Mouse (Mus musculus): ENCODE data around the gene Ooep. TPM values are rescaled to one million over a fixed set of nuclear protein-coding genes. Genes with fewer than 3 reads are reported as not detected.

The Ooep gene
- total and polyA plus RNA-seq, 3 experiments: not detected

Other genes starting within 250 kb of the Ooep start
- 5.0 and 6.4 TPM in 2 replicates for gene Gsta4, start 196.0 kb downstream of the Ooep start, total RNA-seq (2012; rRNA removed)
- 1 to 10 TPM in 1 of 2 experiments, not detected in 1; 9.8 TPM for gene Gsta4, start 196.0 kb downstream of the Ooep start, polyA plus RNA-seq (2012; ENCODE audit: insufficient read depth in 1 of 2, insufficient read length in 2 of 2, low read depth in 1 of 2, low replicate concordance in 2 of 2, missing spikeins in 1 of 2)
- not detected in 2 replicates for gene Gsta1, start 148.1 kb downstream of the Ooep start, total RNA-seq (2012; rRNA removed)
- not detected for gene Gsta1, start 148.1 kb downstream of the Ooep start, polyA plus RNA-seq (2012; ENCODE audit: insufficient read depth in 1 of 2, insufficient read length in 2 of 2, low read depth in 1 of 2, low replicate concordance in 2 of 2, missing spikeins in 1 of 2)
- gene Gm3776, start 121.6 kb downstream of the Ooep start, total RNA-seq (2012; rRNA removed): not detected in 2 replicates
- gene Gm3776, start 121.6 kb downstream of the Ooep start, polyA plus RNA-seq (2012; ENCODE audit: insufficient read depth in 1 of 2, insufficient read length in 2 of 2, low read depth in 1 of 2, low replicate concordance in 2 of 2, missing spikeins in 1 of 2): not detected
- not detected in 2 replicates for gene Gm10639, start 88.8 kb downstream of the Ooep start, total RNA-seq (2012; rRNA removed)
- gene Gm10639, start 88.8 kb downstream of the Ooep start, polyA plus RNA-seq (2012; ENCODE audit: insufficient read depth in 1 of 2, insufficient read length in 2 of 2, low read depth in 1 of 2, low replicate concordance in 2 of 2, missing spikeins in 1 of 2): not detected
- not detected in 2 replicates for gene Omt2a, start 63.9 kb downstream of the Ooep start, total RNA-seq (2012; rRNA removed)
- not detected for gene Omt2a, start 63.9 kb downstream of the Ooep start, polyA plus RNA-seq (2012; ENCODE audit: insufficient read depth in 1 of 2, insufficient read length in 2 of 2, low read depth in 1 of 2, low replicate concordance in 2 of 2, missing spikeins in 1 of 2)
- not detected in 2 replicates for gene Omt2b, start 51.1 kb downstream of the Ooep start, total RNA-seq (2012; rRNA removed)
- gene Omt2b, start 51.1 kb downstream of the Ooep start, polyA plus RNA-seq (2012; ENCODE audit: insufficient read depth in 1 of 2, insufficient read length in 2 of 2, low read depth in 1 of 2, low replicate concordance in 2 of 2, missing spikeins in 1 of 2): not detected
- not detected in 2 replicates for gene Gsta2, start 22.9 kb downstream of the Ooep start, total RNA-seq (2012; rRNA removed)
- not detected for gene Gsta2, start 22.9 kb downstream of the Ooep start, polyA plus RNA-seq (2012; ENCODE audit: insufficient read depth in 1 of 2, insufficient read length in 2 of 2, low read depth in 1 of 2, low replicate concordance in 2 of 2, missing spikeins in 1 of 2)
- not detected in 2 replicates for gene Dppa5a, start 10.5 kb downstream of the Ooep start, total RNA-seq (2012; rRNA removed)
- gene Dppa5a, start 10.5 kb downstream of the Ooep start, polyA plus RNA-seq (2012; ENCODE audit: insufficient read depth in 1 of 2, insufficient read length in 2 of 2, low read depth in 1 of 2, low replicate concordance in 2 of 2, missing spikeins in 1 of 2): under 1 TPM in 1 of 2 experiments, not detected in 1; 0.19 TPM
- 4.7 and 5.5 TPM in 2 replicates for gene Ddx43, start 17.1 kb upstream of the Ooep start, total RNA-seq (2012; rRNA removed)
- 1 to 10 TPM in 1 of 2 experiments, not detected in 1; 7.2 TPM for gene Ddx43, start 17.1 kb upstream of the Ooep start, polyA plus RNA-seq (2012; ENCODE audit: insufficient read depth in 1 of 2, insufficient read length in 2 of 2, low read depth in 1 of 2, low replicate concordance in 2 of 2, missing spikeins in 1 of 2)
- gene Cgas, start 64.5 kb upstream of the Ooep start, total RNA-seq (2012; rRNA removed): 12.9 and 19.0 TPM in 2 replicates
- gene Cgas, start 64.5 kb upstream of the Ooep start, polyA plus RNA-seq (2012; ENCODE audit: insufficient read depth in 1 of 2, insufficient read length in 2 of 2, low read depth in 1 of 2, low replicate concordance in 2 of 2, missing spikeins in 1 of 2): 10 to 100 TPM in 1 of 2 experiments, not detected in 1; 20.9 TPM
- gene Mto1, start 69.5 kb upstream of the Ooep start, total RNA-seq (2012; rRNA removed): 28.7 and 32.3 TPM in 2 replicates
- 10 to 100 TPM in 1 of 2 experiments, not detected in 1; 27.7 TPM for gene Mto1, start 69.5 kb upstream of the Ooep start, polyA plus RNA-seq (2012; ENCODE audit: insufficient read depth in 1 of 2, insufficient read length in 2 of 2, low read depth in 1 of 2, low replicate concordance in 2 of 2, missing spikeins in 1 of 2)
- gene Gm17324, start 70.1 kb upstream of the Ooep start, total RNA-seq (2012; rRNA removed): 1.0 and 1.8 TPM in 2 replicates
- under 1 TPM in 1 of 2 experiments, not detected in 1; 0.36 TPM for gene Gm17324, start 70.1 kb upstream of the Ooep start, polyA plus RNA-seq (2012; ENCODE audit: insufficient read depth in 1 of 2, insufficient read length in 2 of 2, low read depth in 1 of 2, low replicate concordance in 2 of 2, missing spikeins in 1 of 2)
- 11,891 and 13,182 TPM in 2 replicates for gene Eef1a1, start 110.4 kb upstream of the Ooep start, total RNA-seq (2012; rRNA removed)
- gene Eef1a1, start 110.4 kb upstream of the Ooep start, polyA plus RNA-seq (2012; ENCODE audit: insufficient read depth in 1 of 2, insufficient read length in 2 of 2, low read depth in 1 of 2, low replicate concordance in 2 of 2, missing spikeins in 1 of 2): over 10,000 TPM; 11,701 to 60,504 TPM
- 3.1 and 3.5 TPM in 2 replicates for gene Slc17a5, start 209.3 kb upstream of the Ooep start, total RNA-seq (2012; rRNA removed)
- gene Slc17a5, start 209.3 kb upstream of the Ooep start, polyA plus RNA-seq (2012; ENCODE audit: insufficient read depth in 1 of 2, insufficient read length in 2 of 2, low read depth in 1 of 2, low replicate concordance in 2 of 2, missing spikeins in 1 of 2): 1 to 10 TPM in 1 of 2 experiments, not detected in 1; 4.1 TPM
- gene Cd109, start 236.8 kb upstream of the Ooep start, total RNA-seq (2012; rRNA removed): not detected in 2 replicates
- gene Cd109, start 236.8 kb upstream of the Ooep start, polyA plus RNA-seq (2012; ENCODE audit: insufficient read depth in 1 of 2, insufficient read length in 2 of 2, low read depth in 1 of 2, low replicate concordance in 2 of 2, missing spikeins in 1 of 2): not detected